Mouse (Mus musculus) gastrocnemius, postnatal 14 days (tissue): Measurements from ENCODE around the gene Olfr533. TPM values are rescaled to one million over a fixed set of nuclear protein-coding genes. Genes with fewer than 3 reads are reported as not detected.
"Not testable (repeated sequence)": the region's sequence is repeated elsewhere in the genome, so short reads cannot be mapped to it uniquely, and the experiment has no call there.

Source experiments
- DNase-seq: peaks from one replicate; pipeline ENCODE4 v3.0.0; 2021; ENCODE audit warnings: mixed read lengths
- intact Hi-C: fragments of 180-260 bp; cut with DNase I; formaldehyde crosslinking; loops from one replicate; pipeline ENCODE4 v1.15.1; 2025; ENCODE audit warnings: low total_unique reads
- long read RNA-seq, 2 experiments: library from polyadenylated mRNA; stranded (forward); transcript quantifications; one replicate each; pipeline ENCODE4 v2.0.0; 2021
- total RNA-seq, 2 experiments: library from RNA; stranded (reverse); gene quantifications; 2 replicates each; pipeline ENCODE4 v1.2.3; 2021

Olfr533 gene
- not detected for total RNA-seq
- long read RNA-seq, experiment 1, result 0 reads
- long read RNA-seq, experiment 2, result 0 reads

DNA sequence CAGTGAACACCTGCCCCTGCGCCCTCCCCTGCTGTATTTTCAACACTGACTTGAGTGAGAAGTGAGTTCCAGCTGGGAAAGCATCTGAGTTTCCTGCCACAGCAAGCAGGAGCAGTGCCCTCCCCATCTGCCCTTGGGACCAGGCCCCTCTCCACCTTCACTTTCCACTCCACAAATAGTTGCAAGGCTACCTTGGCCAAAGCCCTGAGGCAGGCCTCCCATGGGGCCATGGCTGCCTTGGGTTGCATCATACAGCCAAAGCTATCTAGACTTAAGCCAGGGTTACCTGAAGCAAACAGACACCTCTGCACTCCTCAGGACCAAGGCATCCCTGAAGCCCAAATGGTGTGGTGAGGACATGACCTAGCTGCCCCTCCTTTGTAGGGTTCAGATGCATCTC lies at the start of gene Olfr533:
Olfr533 (plus strand) TSS at position 301 of the 400 bp plus-strand sequence.
- DNase-seq, intact Hi-C loops: not testable (repeated sequence)

GRCm38 (mm10) chr7:140421539-140421938 lies 41.6 kb upstream of the Olfr533 start, which contains the start of gene Olfr532:
Gene Olfr532, minus strand, starts transcription at chr7:140421639.
- no peak for DNase-seq
- intact Hi-C loops, result no loop called here

DNA sequence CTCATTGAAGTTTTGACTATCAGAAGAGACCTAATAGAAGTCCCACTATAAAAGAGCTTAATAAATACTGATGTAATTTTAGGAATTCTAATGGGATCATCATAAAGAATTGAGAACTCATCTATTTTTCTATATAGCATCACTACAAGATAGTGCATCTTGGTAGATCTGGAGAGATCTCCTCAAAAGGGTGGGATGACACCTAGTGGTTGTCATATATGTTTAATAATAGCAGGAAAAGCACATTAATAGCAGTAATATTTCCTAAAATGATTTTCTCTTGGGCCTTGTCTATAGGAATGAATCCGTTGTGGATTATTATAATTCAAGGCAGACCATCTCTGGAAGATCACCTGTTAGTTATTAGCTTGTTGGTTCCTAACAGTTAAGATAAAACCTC lies 20.0 kb upstream of the Olfr533 start:
- intact Hi-C loops, result no loop called here
- no peak for DNase-seq

DNA sequence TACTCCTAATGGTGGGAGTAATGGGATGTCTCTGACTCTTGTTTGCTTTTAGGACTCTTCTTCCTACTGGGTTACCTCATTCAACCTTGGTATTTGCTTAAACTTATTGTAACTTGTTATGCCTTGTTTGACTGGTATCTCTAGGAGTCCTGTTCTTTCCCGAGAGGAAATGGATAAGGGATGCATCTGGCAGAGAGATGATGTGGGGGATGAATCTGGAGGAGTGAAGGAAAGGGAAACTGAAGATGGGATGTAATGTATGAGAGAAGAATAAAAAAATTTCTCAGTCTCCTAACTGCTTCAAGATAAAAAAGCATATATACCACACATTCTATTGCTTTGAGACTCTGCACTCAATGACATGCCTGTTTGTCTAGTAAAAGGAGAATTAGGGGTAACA lies 14.7 kb downstream of the Olfr533 start:
- DNase-seq, result no peak
- intact Hi-C loops, result no loop called here

- no peak for DNase-seq
- intact Hi-C loops, result no loop called here
These were observed 15.6 kb downstream of the Olfr533 start for GRCm38 (mm10) chr7:140478733-140479132.

- intact Hi-C loops, result no loop called here
- no peak for DNase-seq
These were observed 20.7 kb downstream of the Olfr533 start, which contains the start of gene Olfr535 for GRCm38 (mm10) chr7:140483916-140484315. Gene Olfr535, plus strand, starts transcription at chr7:140484216.

DNA sequence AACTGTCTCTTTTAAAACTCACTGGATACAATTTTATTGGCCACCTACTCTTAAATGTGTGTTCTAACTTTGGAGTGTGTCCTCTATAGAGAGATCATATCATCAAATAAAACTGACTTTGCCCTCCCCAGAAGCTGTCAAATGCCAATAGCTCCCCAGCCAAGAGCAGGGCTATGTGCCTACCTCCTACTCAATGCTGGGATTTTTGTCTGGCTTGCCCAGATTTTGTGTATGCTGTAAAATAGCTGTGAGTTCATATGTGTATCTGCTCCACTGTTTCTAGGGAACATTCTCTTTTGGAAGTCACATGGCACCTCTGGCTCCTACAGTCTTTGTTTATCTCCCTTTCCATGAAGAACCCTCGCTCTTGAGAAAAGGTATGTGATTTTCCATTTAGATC lies 25.8 kb downstream of the Olfr533 start:
- intact Hi-C loops, result no loop called here

GRCm38 (mm10) chr7:140494231-140494630 lies 31.1 kb downstream of the Olfr533 start:
- intact Hi-C loops, result no loop called here

More for the DNA sequence above, 25.8 kb downstream of the Olfr533 start:
- DNase-seq, result no peak

GRCm38 (mm10) chr7:140494702-140495101 lies 31.5 kb downstream of the Olfr533 start:
- no peak for DNase-seq
- intact Hi-C loops, result no loop called here

More at GRCm38 (mm10) chr7:140494231-140494630, 31.1 kb downstream of the Olfr533 start:
- no peak for DNase-seq

DNA sequence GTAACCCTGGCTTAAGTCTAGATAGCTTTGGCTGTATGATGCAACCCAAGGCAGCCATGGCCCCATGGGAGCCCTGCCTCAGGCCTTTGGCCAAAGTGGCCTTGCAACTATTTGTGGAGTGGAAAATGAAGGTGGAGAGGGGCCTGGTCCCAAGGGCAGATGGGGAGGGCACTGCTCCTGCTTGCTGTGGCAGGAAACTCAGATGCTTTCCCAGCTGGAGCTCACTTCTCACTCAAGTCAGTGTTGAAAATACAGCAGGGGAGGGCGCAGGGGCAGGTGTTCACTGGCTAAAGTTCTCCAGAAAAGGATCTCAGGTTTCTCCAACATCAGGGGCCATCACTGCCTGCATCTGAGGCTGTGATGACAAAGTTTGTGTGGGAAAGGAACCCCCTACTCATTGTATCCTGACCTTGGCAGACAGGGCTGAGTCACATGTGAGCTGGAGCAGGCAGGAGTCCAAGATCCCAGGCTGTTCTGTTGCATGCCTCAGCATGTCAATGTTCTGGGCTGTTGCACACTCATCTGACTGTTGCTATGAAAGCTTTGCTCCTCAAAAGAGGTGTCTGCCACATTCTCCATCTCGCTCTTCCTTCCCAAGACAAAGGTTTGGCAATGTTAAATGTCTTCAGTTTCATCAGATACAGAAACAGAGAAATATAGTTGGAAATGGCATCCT lies 44.3 kb downstream of the Olfr533 start, which contains the start of gene Olfr536:
Olfr536 (minus strand) TSS at position 51 of the 676 bp plus-strand sequence.
- DNase-seq, intact Hi-C loops: not testable (repeated sequence)

Other genes with a start within 250 kb of the Olfr533 start
- not detected for gene Cd163l1, start 245.1 kb upstream of the Olfr533 start, total RNA-seq
- gene 5830411N06Rik, start 216.1 kb upstream of the Olfr533 start, total RNA-seq, result not detected
- not detected for gene Olfr525, start 142.5 kb upstream of the Olfr533 start, total RNA-seq
- gene Olfr527, start 129.4 kb upstream of the Olfr533 start, total RNA-seq, result not detected
- gene Olfr60, start 101.7 kb upstream of the Olfr533 start, total RNA-seq, result not detected
- gene Olfr530, start 87.0 kb upstream of the Olfr533 start, total RNA-seq, result not detected
- gene Olfr531, start 60.5 kb upstream of the Olfr533 start, total RNA-seq, result not detected
- gene Olfr532, start 41.7 kb upstream of the Olfr533 start, total RNA-seq, result not detected
- not detected for gene Olfr535, start 20.8 kb downstream of the Olfr533 start, total RNA-seq
- not detected for gene Olfr536, start 44.0 kb downstream of the Olfr533 start, total RNA-seq
- gene Olfr538, start 104.5 kb downstream of the Olfr533 start, total RNA-seq, result not detected
- gene Olfr46, start 137.9 kb downstream of the Olfr533 start, total RNA-seq, result not detected
- not detected for gene Olfr61, start 165.6 kb downstream of the Olfr533 start, total RNA-seq
- gene Olfr53, start 183.1 kb downstream of the Olfr533 start, total RNA-seq, result not detected
- gene Olfr539, start 196.6 kb downstream of the Olfr533 start, total RNA-seq, result not detected
- gene Olfr45, start 218.6 kb downstream of the Olfr533 start, total RNA-seq, result not detected
- not detected for gene Olfr541, start 233.9 kb downstream of the Olfr533 start, total RNA-seq